Mouse (Mus musculus) urinary bladder, adult 18-20 months (tissue): ENCODE results near the gene Cntnap5b.

Experiments
- DNase-seq, 2 experiments: peaks; one replicate each; pipeline ENCODE4 v3.0.0; 2022; ENCODE audit warnings: low spot score in 2 of 2, mixed read lengths in 2 of 2

The Cntnap5b gene

DNA sequence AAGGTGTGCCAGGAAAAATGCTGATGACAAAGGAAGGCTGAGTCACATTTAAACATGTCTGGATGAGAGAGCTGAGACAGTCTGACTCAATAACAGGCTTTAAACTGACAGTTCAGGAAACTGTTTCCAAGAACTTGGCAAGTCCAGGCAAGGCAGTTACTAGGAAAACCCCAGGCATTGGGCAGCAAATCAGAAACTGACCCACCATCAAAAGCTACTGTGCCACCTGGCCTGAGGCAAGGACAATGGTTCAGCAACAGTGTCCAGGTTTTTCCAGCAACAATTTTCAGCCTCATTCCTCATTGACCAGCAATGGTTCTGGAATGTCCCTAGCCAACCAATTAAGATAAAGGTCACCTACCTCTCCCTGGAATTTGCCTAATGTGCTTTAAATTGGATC, 399.0 kb downstream of the Cntnap5b start:
- no peak for DNase-seq

- no peak for DNase-seq
Measured at GRCm38 (mm10) chr1:100180050-100180449, 407.5 kb downstream of the Cntnap5b start.

DNA sequence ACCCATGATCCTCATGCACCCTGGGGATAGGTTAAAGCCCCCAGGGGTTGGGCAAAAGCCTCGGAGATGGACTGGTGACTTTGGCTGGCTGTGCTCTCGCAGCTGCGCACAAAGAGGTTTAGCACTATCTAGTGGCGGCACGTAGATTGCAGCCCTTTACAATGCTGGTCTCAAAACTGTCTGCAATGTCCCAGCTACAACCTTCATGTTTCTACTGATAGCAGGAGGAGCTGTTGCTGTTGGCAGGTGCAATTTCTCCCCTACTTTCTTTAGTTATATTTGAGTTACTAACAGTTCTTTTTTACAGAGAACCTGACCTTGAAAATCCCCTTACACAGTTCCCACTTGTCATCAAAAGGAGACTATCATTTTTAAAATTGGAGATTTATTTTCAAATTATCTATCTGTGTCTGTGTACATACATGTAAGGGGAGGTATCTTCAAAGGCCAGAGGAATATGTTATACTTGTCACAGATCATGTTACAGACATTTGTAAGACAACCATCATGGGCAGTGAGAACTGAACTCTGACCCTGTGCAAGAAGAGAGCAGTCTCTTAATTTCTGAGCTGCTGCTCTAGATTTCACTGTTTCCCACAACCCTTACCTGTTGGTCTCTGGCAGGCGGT, 459.5 kb downstream of the Cntnap5b start:
- DNase-seq = no peak

DNA sequence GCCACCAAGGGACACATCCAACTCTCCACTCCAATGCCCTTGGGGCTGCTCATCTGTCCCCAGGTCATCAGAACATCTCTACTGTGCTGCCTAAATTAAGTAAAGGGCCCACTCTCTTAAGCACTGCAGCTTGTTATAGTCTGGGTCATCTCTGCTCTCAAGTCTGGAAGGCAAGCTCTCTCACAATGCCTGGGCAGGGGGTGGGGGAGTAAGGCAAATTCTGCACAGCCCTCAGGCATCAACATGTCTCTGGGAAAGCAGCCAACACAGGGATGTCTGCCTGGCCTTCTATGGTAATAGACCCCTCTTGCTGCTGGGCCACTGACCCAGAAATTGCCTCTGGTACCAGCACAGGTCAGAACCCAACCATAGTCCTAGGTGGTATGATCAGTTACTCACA, 479.4 kb downstream of the Cntnap5b start:
- no peak for DNase-seq

DNA sequence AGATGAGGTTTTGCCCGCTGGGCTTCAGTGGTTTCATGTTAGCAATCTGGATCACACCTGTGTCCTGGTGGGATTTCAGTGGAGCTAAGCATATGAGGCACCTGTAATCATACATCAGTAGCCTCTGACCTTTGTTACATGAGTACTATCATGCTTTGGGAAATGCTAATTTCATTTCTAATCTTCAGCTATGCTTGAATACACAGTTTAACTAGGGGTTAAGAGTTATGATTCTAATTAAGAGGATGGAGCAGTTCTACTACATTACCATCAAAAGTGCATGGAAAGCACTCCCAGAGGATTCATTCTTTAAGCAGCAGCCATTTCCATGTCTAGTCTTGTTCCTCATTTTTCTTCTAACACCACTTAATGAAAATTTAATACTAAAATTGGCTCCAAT, 538.1 kb downstream of the Cntnap5b start:
- no peak for DNase-seq

- DNase-seq = no peak
Measured at GRCm38 (mm10) chr1:100331066-100331465, 558.5 kb downstream of the Cntnap5b start.

DNA sequence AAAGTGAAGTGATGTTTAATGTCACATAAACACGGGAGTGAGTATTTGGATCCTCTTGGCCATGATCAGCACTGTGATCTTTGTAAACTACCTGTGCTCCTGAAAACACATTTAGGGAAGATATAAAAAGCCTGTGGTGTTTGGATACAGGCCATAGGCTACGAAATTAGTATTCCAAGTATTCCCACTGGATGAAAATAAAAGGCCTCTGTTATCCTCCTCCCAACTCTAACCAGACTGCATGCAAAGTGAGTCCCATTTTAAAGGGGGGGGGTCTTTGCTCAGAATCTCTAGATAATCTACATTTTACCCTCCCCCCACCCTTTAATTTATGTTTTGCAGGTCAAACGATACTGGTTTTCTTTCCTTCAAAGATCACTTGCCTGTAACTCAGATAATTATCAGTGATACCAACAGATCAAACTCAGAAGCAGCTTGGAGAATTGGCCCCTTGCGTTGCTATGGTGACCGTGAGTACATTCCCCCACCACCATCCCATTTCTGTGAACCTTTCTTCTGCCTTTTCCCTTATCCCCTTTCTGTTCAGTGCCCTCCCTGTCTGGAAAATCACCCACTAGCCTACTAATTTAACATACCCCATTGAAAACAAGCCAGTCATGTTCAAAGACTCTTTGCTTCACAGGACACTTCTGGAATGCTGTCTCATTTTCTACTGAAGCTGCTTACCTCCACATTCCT, 597.0 kb downstream of the Cntnap5b start:
- DNase-seq = no peak

DNA sequence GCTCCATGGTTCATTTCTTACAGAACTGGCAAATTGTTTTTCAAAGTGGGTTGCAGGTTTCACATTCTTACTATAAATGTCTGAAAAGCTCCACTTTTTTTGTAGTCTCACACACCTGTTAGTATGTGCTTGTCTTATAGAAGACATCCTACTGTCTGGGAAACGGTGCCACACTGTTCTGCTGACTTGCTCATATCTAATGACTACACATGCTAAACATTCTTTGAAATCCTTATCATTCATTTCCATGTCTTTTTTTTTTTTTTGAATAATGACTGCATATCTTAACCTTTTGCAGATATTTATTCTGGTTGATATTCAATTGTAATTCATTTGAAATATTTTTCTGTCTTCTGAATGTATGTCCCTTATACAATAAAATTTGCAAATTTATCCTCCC, 613.7 kb downstream of the Cntnap5b start:
- no peak for DNase-seq

DNA sequence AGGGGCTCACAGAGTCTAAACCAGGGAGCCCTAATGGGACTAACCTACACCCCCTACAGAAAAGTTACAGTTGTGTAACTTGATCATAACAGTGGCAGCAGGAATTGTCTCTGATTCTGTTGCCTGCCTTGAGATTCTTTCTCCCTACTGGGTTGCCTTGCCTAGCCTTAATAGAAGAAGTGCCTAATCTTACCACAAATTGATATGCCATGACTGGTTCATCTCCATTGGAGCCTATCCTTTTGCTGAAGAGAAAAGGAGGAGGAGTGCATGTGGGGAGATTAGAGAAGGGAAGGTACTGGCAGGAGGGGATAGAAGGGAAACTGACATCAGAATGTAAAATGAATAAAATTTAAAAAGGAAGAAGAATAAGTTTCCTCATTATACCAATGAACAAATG, 621.5 kb downstream of the Cntnap5b start:
- DNase-seq = no peak

GRCm38 (mm10) chr1:100416658-100417224, 644.2 kb downstream of the Cntnap5b start:
- DNase-seq = no peak

GRCm38 (mm10) chr1:100430038-100430774, 657.6 kb downstream of the Cntnap5b start:
- no peak for DNase-seq

- no peak for DNase-seq
Measured at GRCm38 (mm10) chr1:100463877-100464276, 691.3 kb downstream of the Cntnap5b start.

DNA sequence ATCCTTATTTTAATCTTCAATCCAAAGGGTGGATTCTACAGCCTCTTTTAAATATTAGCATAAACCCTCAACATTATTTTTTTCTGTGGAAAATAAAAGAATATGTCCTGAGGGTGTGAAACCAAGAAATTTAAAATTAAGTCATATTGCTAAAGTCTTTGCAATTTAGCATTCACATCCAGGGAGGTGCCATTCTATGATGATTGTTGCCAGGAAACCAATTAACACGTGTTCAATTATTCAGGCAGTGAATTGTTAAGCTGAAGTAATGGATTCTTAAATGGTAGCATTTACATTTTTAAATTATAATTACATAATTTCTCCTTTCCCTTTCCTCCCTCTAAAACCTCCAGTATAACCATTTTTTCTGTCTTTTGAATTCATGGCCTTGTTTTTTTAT, 692.7 kb downstream of the Cntnap5b start:
- no peak for DNase-seq

DNA sequence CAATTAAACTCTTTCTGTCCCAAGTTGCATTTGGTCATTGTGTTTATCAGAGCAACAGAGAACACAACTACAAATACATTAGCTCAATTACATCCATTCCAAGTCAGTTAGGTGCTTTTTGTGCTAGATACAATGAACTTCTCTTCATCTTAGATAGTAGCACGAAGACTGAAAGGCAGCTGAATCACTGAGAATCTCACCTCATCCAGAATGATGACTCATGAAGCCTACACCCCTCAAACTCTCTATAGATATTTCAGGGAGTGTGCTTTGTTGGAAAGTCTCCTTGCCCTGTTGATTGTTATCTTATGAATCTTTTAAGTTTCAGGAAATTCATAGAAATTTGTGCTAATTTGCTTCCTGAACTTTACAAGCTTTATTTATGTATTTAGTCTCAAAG, 695.0 kb downstream of the Cntnap5b start:
- no peak for DNase-seq

GRCm38 (mm10) chr1:100509866-100510265, 737.3 kb downstream of the Cntnap5b start:
- no peak for DNase-seq
